In the genomic region with DNA sequence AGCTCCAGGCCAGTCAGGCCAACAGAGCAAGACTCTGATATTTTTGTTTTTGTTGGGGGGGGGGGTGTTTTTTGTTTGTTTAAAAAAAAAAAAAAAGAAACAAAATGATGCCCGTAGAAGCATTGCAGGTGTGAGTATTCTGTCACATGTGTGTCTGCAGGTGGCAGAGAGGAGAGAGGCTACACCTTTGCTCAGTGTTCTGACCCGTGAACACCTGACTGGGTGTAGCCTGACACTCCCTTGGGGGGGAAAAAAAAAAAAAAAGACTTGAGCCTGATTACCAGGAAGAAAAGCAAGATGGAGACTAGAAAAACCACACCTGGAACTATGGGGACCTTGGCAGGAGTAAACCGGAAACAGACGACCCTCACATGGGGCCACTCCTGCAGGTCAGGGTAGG, we compare ENCODE assay signal across 22 mouse cellular contexts.
DNase-seq lines count a peak whose midpoint lies in the region; ATAC-seq and TF ChIP-seq lines count a peak whose summit lies in the region.
"Had no signal": no experiment of that assay in that cellular context is flagged by ENCODE, and none has a peak within 500 bp of the region (broad histone marks: within the 10 kb centered on the region; RNA-seq: fewer than 3 reads in every experiment).

No protein-coding gene starts in this region.

- no peak for ATAC-seq in midbrain, embryonic 11.5 days (ENCODE audit: low FRiP score)
- no peak for ATAC-seq in midbrain, postnatal 0 days (ENCODE audit: low FRiP score)
- peak; percentile 55 for ATAC-seq in intestine, embryonic 16.5 days
- peak; percentile 43; the same call in 1 of the 2 replicates for ATAC-seq in stomach, embryonic 16.5 days (ENCODE audit: insufficient read depth, low FRiP score)
- ATAC-seq: forebrain, embryonic 15.5 days; forebrain, postnatal 0 days had no signal

- no peaks in the 10 kb centered on the region for H3K36me3 ChIP-seq in midbrain, embryonic 11.5 days (ENCODE audit: control insufficient read depth, insufficient read depth, low read length)
- H3K36me3 ChIP-seq in midbrain, postnatal 0 days (ENCODE audit: insufficient read depth, low read length): no peaks in the 10 kb centered on the region
- H3K36me3 ChIP-seq in intestine, embryonic 16.5 days (ENCODE audit: control insufficient read depth, insufficient read depth, low read length): no peaks in the 10 kb centered on the region
- H3K36me3 ChIP-seq in stomach, embryonic 16.5 days (ENCODE audit: control insufficient read depth, insufficient read depth, low read length): no peaks in the 10 kb centered on the region
- H3K36me3 ChIP-seq: embryonic facial prominence, embryonic 13.5 days; embryonic facial prominence, embryonic 15.5 days; forebrain, embryonic 12.5 days; forebrain, embryonic 15.5 days had no signal

- no peak overlapping the region for H3K4me2 ChIP-seq in midbrain, embryonic 11.5 days
- no peak overlapping the region for H3K4me2 ChIP-seq in midbrain, postnatal 0 days (ENCODE audit: low read depth, low read length, poor library complexity, severe bottlenecking)
- no peak overlapping the region for H3K4me2 ChIP-seq in intestine, embryonic 16.5 days (ENCODE audit: low read depth, low read length)
- H3K4me2 ChIP-seq in stomach, embryonic 16.5 days (ENCODE audit: low read depth, low read length): no peak overlapping the region
- H3K4me2 ChIP-seq: embryonic facial prominence, embryonic 13.5 days; embryonic facial prominence, embryonic 15.5 days; forebrain, embryonic 12.5 days; forebrain, embryonic 15.5 days had no signal

- peaks cover 9% of the 10 kb centered on the region; the same call in 1 of the 2 replicates for H3K4me1 ChIP-seq in midbrain, embryonic 11.5 days (ENCODE audit: control insufficient read depth, insufficient read depth, low read length)
- H3K4me1 ChIP-seq in midbrain, postnatal 0 days (ENCODE audit: insufficient read depth, low read length): no peaks in the 10 kb centered on the region
- H3K4me1 ChIP-seq in intestine, embryonic 16.5 days (ENCODE audit: control insufficient read depth, insufficient read depth, low read length): peaks cover 13% of the 10 kb centered on the region
- peaks cover 14% of the 10 kb centered on the region; the same call in 1 of the 2 replicates for H3K4me1 ChIP-seq in stomach, embryonic 16.5 days (ENCODE audit: control insufficient read depth, insufficient read depth, low read length)

- H3K27ac ChIP-seq in midbrain, embryonic 11.5 days (ENCODE audit: low read depth, low read length): no peak overlapping the region
- no peak overlapping the region for H3K27ac ChIP-seq in midbrain, postnatal 0 days (ENCODE audit: low read depth, low read length)
- no peak overlapping the region for H3K27ac ChIP-seq in intestine, embryonic 16.5 days (ENCODE audit: low read length)
- no peak overlapping the region for H3K27ac ChIP-seq in stomach, embryonic 16.5 days (ENCODE audit: low read length)
- H3K27ac ChIP-seq: embryonic facial prominence, embryonic 13.5 days; embryonic facial prominence, embryonic 15.5 days; forebrain, embryonic 12.5 days; forebrain, embryonic 15.5 days had no signal

- no peak overlapping the region for H3K9ac ChIP-seq in midbrain, embryonic 11.5 days (ENCODE audit: low read length)
- no peak overlapping the region for H3K9ac ChIP-seq in midbrain, postnatal 0 days (replicated peaks; ENCODE audit: low read length, poor library complexity, severe bottlenecking)
- H3K9ac ChIP-seq in intestine, embryonic 16.5 days (ENCODE audit: low read depth, low read length): no peak overlapping the region
- no peak overlapping the region for H3K9ac ChIP-seq in stomach, embryonic 16.5 days (ENCODE audit: low read length)
- H3K9ac ChIP-seq: embryonic facial prominence, embryonic 13.5 days; embryonic facial prominence, embryonic 15.5 days; forebrain, embryonic 12.5 days; forebrain, embryonic 15.5 days; forebrain, postnatal 0 days had no signal

- peak; percentile 76 for DNase-seq in midbrain, embryonic 11.5 days (ENCODE audit: low spot score, missing footprints)
- DNase-seq in midbrain, postnatal 0 days (ENCODE audit: low spot score): no peak
- DNase-seq in adipocyte (ENCODE audit: low spot score): no peak
- no peak for DNase-seq in gastrocnemius, postnatal 10 days
- no peak for DNase-seq in layer of hippocampus, postnatal 25 days (ENCODE audit: extremely low spot score in 1 of 2, low spot score in 1 of 2)
- DNase-seq: adrenal gland, adult 8-10 months; adrenal gland, postnatal 14 days; adrenal gland, postnatal 36 days; cerebellum, adult 11-12 months; cerebellum, adult 2 months; cerebellum, adult 9-10 months; cerebellum, postnatal 10 days; cerebellum, postnatal 36 days; embryo, embryonic 11 days; forebrain, postnatal 0 days had no signal

- no peaks in the 10 kb centered on the region for H3K9me3 ChIP-seq in midbrain, embryonic 11.5 days (ENCODE audit: control insufficient read depth, low read length)
- no peaks in the 10 kb centered on the region for H3K9me3 ChIP-seq in midbrain, postnatal 0 days (ENCODE audit: low read length)
- no peaks in the 10 kb centered on the region for H3K9me3 ChIP-seq in intestine, embryonic 16.5 days (ENCODE audit: control insufficient read depth, low read length)
- H3K9me3 ChIP-seq in stomach, embryonic 16.5 days (replicated peaks; ENCODE audit: control insufficient read depth, low read length): no peaks in the 10 kb centered on the region
- H3K9me3 ChIP-seq: embryonic facial prominence, embryonic 13.5 days; embryonic facial prominence, embryonic 15.5 days; forebrain, embryonic 12.5 days; forebrain, embryonic 15.5 days had no signal

- H3K4me3 ChIP-seq in midbrain, embryonic 11.5 days (ENCODE audit: low read depth, low read length): no peak overlapping the region
- H3K4me3 ChIP-seq in midbrain, postnatal 0 days (ENCODE audit: low read depth, low read length): no peak overlapping the region
- no peak overlapping the region for H3K4me3 ChIP-seq in intestine, embryonic 16.5 days (ENCODE audit: low read length)
- no peak overlapping the region for H3K4me3 ChIP-seq in stomach, embryonic 16.5 days (replicated peaks; ENCODE audit: low read length)
- H3K4me3 ChIP-seq: embryonic facial prominence, embryonic 13.5 days; embryonic facial prominence, embryonic 15.5 days; erythroblast, embryonic 14.5 days; forebrain, embryonic 12.5 days; forebrain, embryonic 15.5 days had no signal

- 90% methylated on average over 4 of the region's 4 CpGs for WGBS in midbrain, embryonic 11.5 days
- 91% methylated on average over 4 of the region's 4 CpGs for WGBS in midbrain, postnatal 0 days
- WGBS in intestine, embryonic 16.5 days: 72% methylated on average over 4 of the region's 4 CpGs
- WGBS in stomach, embryonic 16.5 days: 73% methylated on average over 4 of the region's 4 CpGs

- H3K27me3 ChIP-seq in midbrain, embryonic 11.5 days (ENCODE audit: control insufficient read depth, insufficient read depth, low read length): no peaks in the 10 kb centered on the region
- H3K27me3 ChIP-seq in midbrain, postnatal 0 days (ENCODE audit: insufficient read depth, low read length): no peaks in the 10 kb centered on the region
- H3K27me3 ChIP-seq in intestine, embryonic 16.5 days (replicated peaks; ENCODE audit: control insufficient read depth, insufficient read depth, low read length): no peaks in the 10 kb centered on the region
- no peaks in the 10 kb centered on the region for H3K27me3 ChIP-seq in stomach, embryonic 16.5 days (ENCODE audit: control insufficient read depth, insufficient read depth, low read length)
- H3K27me3 ChIP-seq: forebrain, embryonic 15.5 days had no signal

- no peak for TF ChIP-seq CTCF in midbrain, postnatal 0 days (IDR thresholded peaks at IDR 0.05)

Comparison
In these comparisons a context has a peak if more than half of its experiments do, and no peak if none do; other contexts are left out.
1. ATAC-seq: peak in intestine, embryonic 16.5 days (single experiment) and stomach, embryonic 16.5 days (single experiment); none in midbrain, embryonic 11.5 days (single experiment) and midbrain, postnatal 0 days (single experiment).